Mouse (Mus musculus): ENCODE data around the gene Ceacam1. TPM values are rescaled to one million over a fixed set of nuclear protein-coding genes. Genes with fewer than 3 reads are reported as not detected.
"Not testable (repeated sequence)": the region's sequence is repeated elsewhere in the genome, so short reads cannot be mapped to it uniquely, and the experiment has no call there.

Ceacam1 gene
- polyA plus RNA-seq (2016; fragmentation: Nextera tagmentation; extraction: Ambion mirVana) = 0.92 and 2.2 TPM in 2 replicates

GRCm38 (mm10) chr7:25477091-25477751 lies at the start of gene Ceacam1:
TSS of gene Ceacam1 (minus strand) at chr7:25477603.
- 39% methylated on average over 5 of the region's 5 CpGs for WGBS
- not testable (repeated sequence) for H3K4me3 ChIP-seq; H3K4me1 ChIP-seq (replicated peaks); H3K27ac ChIP-seq; H3K27me3 ChIP-seq (ENCODE audit: insufficient read depth, poor library complexity, severe bottlenecking); H3K36me3 ChIP-seq; DNase-seq (ENCODE audit: low spot score); H3K9me3 ChIP-seq

GRCm38 (mm10) chr7:25516070-25516777 lies 38.8 kb upstream of the Ceacam1 start:
- WGBS = 87% methylated on average over 3 of the region's 5 CpGs
- not testable (repeated sequence) for H3K9me3 ChIP-seq; H3K4me3 ChIP-seq; H3K36me3 ChIP-seq; DNase-seq (ENCODE audit: low spot score); H3K27ac ChIP-seq; H3K27me3 ChIP-seq (ENCODE audit: insufficient read depth, poor library complexity, severe bottlenecking); H3K4me1 ChIP-seq (replicated peaks)

- not testable (repeated sequence) for H3K9me3 ChIP-seq; H3K27me3 ChIP-seq (ENCODE audit: insufficient read depth, poor library complexity, severe bottlenecking); H3K4me3 ChIP-seq; DNase-seq (ENCODE audit: low spot score); H3K36me3 ChIP-seq; H3K4me1 ChIP-seq (replicated peaks); H3K27ac ChIP-seq
- 85% methylated on average over 1 of the region's 1 CpGs for WGBS
Measured at GRCm38 (mm10) chr7:25515667-25516066, 38.3 kb upstream of the Ceacam1 start.

- Histone ChIP-seq H3K4me1 (replicated peaks) (no peaks in the 10 kb centered on the region), H3K4me3 (no peak overlapping the region), H3K36me3 (no peaks in the 10 kb centered on the region), H3K9me3 (no peaks in the 10 kb centered on the region), H3K27me3 (ENCODE audit: insufficient read depth, poor library complexity, severe bottlenecking) (no peaks in the 10 kb centered on the region), H3K27ac (no peak overlapping the region)
- no peak for DNase-seq (ENCODE audit: low spot score)
- WGBS = 79% methylated on average over 3 of the region's 3 CpGs
Measured at GRCm38 (mm10) chr7:25509925-25510324, 32.5 kb upstream of the Ceacam1 start.

GRCm38 (mm10) chr7:25494649-25495048 lies 17.2 kb upstream of the Ceacam1 start:
- Histone ChIP-seq H3K4me3 (no peak overlapping the region), H3K27ac (no peak overlapping the region), H3K36me3 (no peaks in the 10 kb centered on the region), H3K27me3 (ENCODE audit: insufficient read depth, poor library complexity, severe bottlenecking) (no peaks in the 10 kb centered on the region), H3K4me1 (replicated peaks) (no peaks in the 10 kb centered on the region), H3K9me3 (no peaks in the 10 kb centered on the region)
- no peak for DNase-seq (ENCODE audit: low spot score)
- WGBS = 93% methylated on average over 1 of the region's 1 CpGs

GRCm38 (mm10) chr7:25490698-25491097 lies 13.3 kb upstream of the Ceacam1 start:
- not testable (repeated sequence) for H3K9me3 ChIP-seq; DNase-seq (ENCODE audit: low spot score); H3K36me3 ChIP-seq; H3K27ac ChIP-seq; H3K4me1 ChIP-seq (replicated peaks); H3K27me3 ChIP-seq (ENCODE audit: insufficient read depth, poor library complexity, severe bottlenecking); H3K4me3 ChIP-seq
- WGBS = no CpG with 5 or more reads among the region's 1 CpGs

- H3K27me3 ChIP-seq (ENCODE audit: insufficient read depth, poor library complexity, severe bottlenecking); H3K4me3 ChIP-seq; DNase-seq (ENCODE audit: low spot score); H3K27ac ChIP-seq; H3K36me3 ChIP-seq; H3K9me3 ChIP-seq; H3K4me1 ChIP-seq (replicated peaks): not testable (repeated sequence)
- WGBS = 85% methylated on average over 3 of the region's 3 CpGs
Measured at GRCm38 (mm10) chr7:25489382-25489781, 12.0 kb upstream of the Ceacam1 start.

- WGBS = 20% methylated on average over 1 of the region's 1 CpGs
- no peak for DNase-seq (ENCODE audit: low spot score)
- Histone ChIP-seq H3K36me3 (no peaks in the 10 kb centered on the region), H3K27me3 (ENCODE audit: insufficient read depth, poor library complexity, severe bottlenecking) (no peaks in the 10 kb centered on the region), H3K9me3 (no peaks in the 10 kb centered on the region), H3K27ac (no peak overlapping the region), H3K4me3 (no peak overlapping the region), H3K4me1 (replicated peaks) (no peaks in the 10 kb centered on the region)
Measured at GRCm38 (mm10) chr7:25486186-25486585, 8.8 kb upstream of the Ceacam1 start.

GRCm38 (mm10) chr7:25485061-25485460 lies 7.7 kb upstream of the Ceacam1 start:
- H3K27me3 ChIP-seq (ENCODE audit: insufficient read depth, poor library complexity, severe bottlenecking) = no peaks in the 10 kb centered on the region
- 67% methylated on average over 5 of the region's 5 CpGs for WGBS
- no peaks in the 10 kb centered on the region for H3K9me3 ChIP-seq
- no peaks in the 10 kb centered on the region for H3K36me3 ChIP-seq
- H3K27ac ChIP-seq = no peak overlapping the region
- no peak for DNase-seq (ENCODE audit: low spot score)
- H3K4me3 ChIP-seq = no peak overlapping the region
- H3K4me1 ChIP-seq (replicated peaks) = no peaks in the 10 kb centered on the region

- Histone ChIP-seq H3K4me1 (replicated peaks) (no peaks in the 10 kb centered on the region), H3K36me3 (no peaks in the 10 kb centered on the region), H3K9me3 (no peaks in the 10 kb centered on the region), H3K27ac (no peak overlapping the region), H3K4me3 (no peak overlapping the region), H3K27me3 (ENCODE audit: insufficient read depth, poor library complexity, severe bottlenecking) (no peaks in the 10 kb centered on the region)
- WGBS = 82% methylated on average over 8 of the region's 8 CpGs
- no peak for DNase-seq (ENCODE audit: low spot score)
Measured at GRCm38 (mm10) chr7:25483133-25483735, 5.8 kb upstream of the Ceacam1 start.

GRCm38 (mm10) chr7:25480791-25481190 lies 3.4 kb upstream of the Ceacam1 start:
- WGBS = 62% methylated on average over 8 of the region's 8 CpGs
- not testable (repeated sequence) for H3K9me3 ChIP-seq; H3K36me3 ChIP-seq; H3K4me1 ChIP-seq (replicated peaks); H3K27me3 ChIP-seq (ENCODE audit: insufficient read depth, poor library complexity, severe bottlenecking); DNase-seq (ENCODE audit: low spot score); H3K4me3 ChIP-seq; H3K27ac ChIP-seq

GRCm38 (mm10) chr7:25479440-25479839 lies 2.0 kb upstream of the Ceacam1 start:
- Histone ChIP-seq H3K4me1 (replicated peaks) (0 out of 2 replicates have a peak, but pooled peaks cover 5% of the 10 kb centered on the region), H3K27me3 (ENCODE audit: insufficient read depth, poor library complexity, severe bottlenecking) (no peaks in the 10 kb centered on the region), H3K36me3 (no peaks in the 10 kb centered on the region), H3K9me3 (no peaks in the 10 kb centered on the region), H3K4me3 (no peak overlapping the region), H3K27ac (no peak overlapping the region)
- WGBS = 0% methylated on average over 1 of the region's 1 CpGs
- peak; percentile 25 for DNase-seq (ENCODE audit: low spot score)

- H3K4me3 ChIP-seq; H3K27ac ChIP-seq; H3K36me3 ChIP-seq; H3K27me3 ChIP-seq (ENCODE audit: insufficient read depth, poor library complexity, severe bottlenecking); H3K9me3 ChIP-seq; DNase-seq (ENCODE audit: low spot score); H3K4me1 ChIP-seq (replicated peaks): not testable (repeated sequence)
- WGBS = 77% methylated on average over 2 of the region's 2 CpGs
Measured at GRCm38 (mm10) chr7:25477752-25478093, 320 bp upstream of the Ceacam1 start.

Data from hindbrain, embryonic 10.5 days (tissue).